Mouse (Mus musculus) testis, adult 2 months (tissue): ENCODE data around the gene Dhh.

ENCODE experiments used
- CTCF ChIP-seq: fragments of 200-500 bp; IDR thresholded peaks from 2 replicates; pipeline ENCODE4 v1.5.1; 2012; ENCODE audit warnings: low read depth, mild to moderate bottlenecking, inconsistent platforms, low read length, moderate library complexity; ENCODE audit not compliant: control insufficient read depth, insufficient read depth, insufficient replicate concordance
- POLR2A ChIP-seq: fragments of 200-500 bp; IDR thresholded peaks from 2 replicates; pipeline ENCODE4 v1.6.1; 2012; ENCODE audit warnings: low read depth, mild to moderate bottlenecking, inconsistent platforms, low read length, moderate library complexity; ENCODE audit not compliant: control insufficient read depth

GRCm38 (mm10) chr15:98845149-98845548 lies 53.2 kb downstream of the Dhh start:
- TF ChIP-seq POLR2A (no peak), CTCF (no peak)
